Mouse (Mus musculus): ENCODE data around the gene Cep170. TPM values are rescaled to one million over a fixed set of nuclear protein-coding genes. Genes with fewer than 3 reads are reported as not detected.

The Cep170 gene
- polyA plus RNA-seq, 1 experiment, result 62.2 TPM

- H3K36me3 ChIP-seq (ENCODE audit: control insufficient read depth, insufficient read depth, low read length), result no peaks in the 10 kb centered on the region
- H3K4me3 ChIP-seq (ENCODE audit: control insufficient read depth, low read depth, low read length), result peak within 1 kb of the TSS; percentile 92
- no peaks in the 10 kb centered on the region for H3K27me3 ChIP-seq (ENCODE audit: control insufficient read depth, insufficient read depth, low read length)
- TF ChIP-seq CTCF (IDR thresholded peaks at IDR 0.05; ENCODE audit: control insufficient read depth, insufficient read depth, insufficient replicate concordance, low read depth, low read length) (0 out of 2 replicates have a peak, but pooled peaks have one; percentile 7), POLR2A (IDR thresholded peaks at IDR 0.05; ENCODE audit: control insufficient read depth, low read depth, low read length) (peak; percentile 83)
- peak within 1 kb of the TSS; percentile 99 for H3K27ac ChIP-seq (ENCODE audit: control insufficient read depth, insufficient read depth, low read depth, low read length)
- H3K4me1 ChIP-seq (ENCODE audit: control insufficient read depth, insufficient read depth, low read length), result no peaks in the 10 kb centered on the region; the same call in none of the 2 replicates
Measured at GRCm38 (mm10) chr1:176814591-176815062, 760 bp upstream of the Cep170 start, which contains the start of gene Sdccag8. Gene Sdccag8 (plus strand): TSS chr1:176814660.

- no peaks in the 10 kb centered on the region for H3K27me3 ChIP-seq (ENCODE audit: control insufficient read depth, insufficient read depth, low read length)
Measured at GRCm38 (mm10) chr1:176813292-176814035, 403 bp downstream of the Cep170 start.

GRCm38 (mm10) chr1:176812491-176813291 is 1.2 kb downstream of the Cep170 start:
- H3K4me3 ChIP-seq (ENCODE audit: control insufficient read depth, low read depth, low read length), result peak overlapping the region; percentile 92
- H3K4me1 ChIP-seq (ENCODE audit: control insufficient read depth, insufficient read depth, low read length), result no peaks in the 10 kb centered on the region; the same call in none of the 2 replicates
- no peak for TF ChIP-seq CTCF (IDR thresholded peaks at IDR 0.05; ENCODE audit: control insufficient read depth, insufficient read depth, insufficient replicate concordance, low read depth, low read length)
- TF ChIP-seq POLR2A (IDR thresholded peaks at IDR 0.05; ENCODE audit: control insufficient read depth, low read depth, low read length), result no peak
- no peaks in the 10 kb centered on the region for H3K36me3 ChIP-seq (ENCODE audit: control insufficient read depth, insufficient read depth, low read length)
- no peaks in the 10 kb centered on the region for H3K27me3 ChIP-seq (ENCODE audit: control insufficient read depth, insufficient read depth, low read length)
- H3K27ac ChIP-seq (ENCODE audit: control insufficient read depth, insufficient read depth, low read depth, low read length), result peak overlapping the region; percentile 76

More at GRCm38 (mm10) chr1:176813292-176814035, 403 bp downstream of the Cep170 start:
- TF ChIP-seq POLR2A (IDR thresholded peaks at IDR 0.05; ENCODE audit: control insufficient read depth, low read depth, low read length), result peak; percentile 34; the same call in 1 of the 2 replicates
- TF ChIP-seq CTCF (IDR thresholded peaks at IDR 0.05; ENCODE audit: control insufficient read depth, insufficient read depth, insufficient replicate concordance, low read depth, low read length), result no peak
- Histone ChIP-seq H3K27ac (ENCODE audit: control insufficient read depth, insufficient read depth, low read depth, low read length) (peak overlapping the region; percentile 99), H3K4me3 (ENCODE audit: control insufficient read depth, low read depth, low read length) (peak overlapping the region; percentile 92), H3K36me3 (ENCODE audit: control insufficient read depth, insufficient read depth, low read length) (no peaks in the 10 kb centered on the region), H3K4me1 (ENCODE audit: control insufficient read depth, insufficient read depth, low read length) (no peaks in the 10 kb centered on the region; the same call in none of the 2 replicates)

- Histone ChIP-seq H3K36me3 (ENCODE audit: control insufficient read depth, insufficient read depth, low read length) (no peaks in the 10 kb centered on the region), H3K4me1 (ENCODE audit: control insufficient read depth, insufficient read depth, low read length) (no peaks in the 10 kb centered on the region; the same call in none of the 2 replicates), H3K4me3 (ENCODE audit: control insufficient read depth, low read depth, low read length) (no peak overlapping the region), H3K27me3 (ENCODE audit: control insufficient read depth, insufficient read depth, low read length) (no peaks in the 10 kb centered on the region), H3K27ac (ENCODE audit: control insufficient read depth, insufficient read depth, low read depth, low read length) (no peak overlapping the region)
- TF ChIP-seq POLR2A (IDR thresholded peaks at IDR 0.05; ENCODE audit: control insufficient read depth, low read depth, low read length) (no peak), CTCF (IDR thresholded peaks at IDR 0.05; ENCODE audit: control insufficient read depth, insufficient read depth, insufficient replicate concordance, low read depth, low read length) (no peak)
Measured at GRCm38 (mm10) chr1:176811892-176812291, 2.0 kb downstream of the Cep170 start.

GRCm38 (mm10) chr1:176810161-176810560 is 3.7 kb downstream of the Cep170 start:
- Histone ChIP-seq H3K4me1 (ENCODE audit: control insufficient read depth, insufficient read depth, low read length) (no peaks in the 10 kb centered on the region; the same call in 1 of the 2 replicates), H3K27ac (ENCODE audit: control insufficient read depth, insufficient read depth, low read depth, low read length) (no peak overlapping the region), H3K4me3 (ENCODE audit: control insufficient read depth, low read depth, low read length) (no peak overlapping the region), H3K36me3 (ENCODE audit: control insufficient read depth, insufficient read depth, low read length) (no peaks in the 10 kb centered on the region), H3K27me3 (ENCODE audit: control insufficient read depth, insufficient read depth, low read length) (no peaks in the 10 kb centered on the region)
- TF ChIP-seq CTCF (IDR thresholded peaks at IDR 0.05; ENCODE audit: control insufficient read depth, insufficient read depth, insufficient replicate concordance, low read depth, low read length) (no peak), POLR2A (IDR thresholded peaks at IDR 0.05; ENCODE audit: control insufficient read depth, low read depth, low read length) (no peak)

- Histone ChIP-seq H3K27ac (ENCODE audit: control insufficient read depth, insufficient read depth, low read depth, low read length) (no peak overlapping the region), H3K4me1 (ENCODE audit: control insufficient read depth, insufficient read depth, low read length) (no peaks in the 10 kb centered on the region), H3K27me3 (ENCODE audit: control insufficient read depth, insufficient read depth, low read length) (no peaks in the 10 kb centered on the region), H3K4me3 (ENCODE audit: control insufficient read depth, low read depth, low read length) (no peak overlapping the region), H3K36me3 (ENCODE audit: control insufficient read depth, insufficient read depth, low read length) (no peaks in the 10 kb centered on the region)
- no peak for TF ChIP-seq POLR2A (IDR thresholded peaks at IDR 0.05; ENCODE audit: control insufficient read depth, low read depth, low read length)
- no peak for TF ChIP-seq CTCF (IDR thresholded peaks at IDR 0.05; ENCODE audit: control insufficient read depth, insufficient read depth, insufficient replicate concordance, low read depth, low read length)
Measured at GRCm38 (mm10) chr1:176800728-176801365, 13.0 kb downstream of the Cep170 start.

Measured in testis, adult 2 months (tissue).